Mouse (Mus musculus): ENCODE results near the gene Gm20388. TPM values are rescaled to one million over a fixed set of nuclear protein-coding genes. Genes with fewer than 3 reads are reported as not detected.

Gm20388 gene
- polyA plus RNA-seq, 1 experiment from 2014 or later: 3.6 TPM

- no peak for DNase-seq (ENCODE audit: low spot score)
- Histone ChIP-seq H3K4me1 (peaks cover 38% of the 10 kb centered on the region), H3K27me3 (replicated peaks; ENCODE audit: low read depth, poor library complexity, severe bottlenecking) (peaks cover 61% of the 10 kb centered on the region), H3K36me3 (replicated peaks) (no peaks in the 10 kb centered on the region), H3K9me3 (no peaks in the 10 kb centered on the region), H3K4me3 (no peak overlapping the region), H3K27ac (replicated peaks) (0 out of 2 replicates have a peak overlapping the region, but pooled peaks have one; percentile 16)
- 44% methylated on average over 7 of the region's 7 CpGs for WGBS
Measured at GRCm38 (mm10) chr8:120809050-120809449, 898.4 kb downstream of the Gm20388 start.

DNA sequence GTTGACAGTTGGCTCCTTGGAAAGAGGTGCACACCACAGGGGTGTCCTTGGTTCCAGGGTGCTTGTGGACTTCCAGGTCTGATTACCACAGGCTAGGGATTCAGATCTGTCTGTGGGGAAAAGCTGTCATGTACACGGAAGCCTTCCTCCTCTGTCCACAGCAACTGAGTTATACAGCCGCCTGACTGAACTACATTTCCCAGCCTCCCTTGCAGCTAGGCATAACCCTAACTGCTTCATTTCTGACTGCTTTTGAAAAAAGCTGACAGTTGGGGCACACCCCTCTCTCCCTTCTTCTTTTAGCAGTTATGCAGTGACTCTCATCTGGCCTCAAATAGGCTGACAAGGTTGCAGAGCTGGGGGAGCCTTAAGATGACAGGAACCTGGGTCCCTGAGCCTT lies 901.3 kb downstream of the Gm20388 start:
- 84% methylated on average over 2 of the region's 2 CpGs for WGBS
- Histone ChIP-seq H3K4me3 (no peak overlapping the region), H3K27ac (replicated peaks) (no peak overlapping the region), H3K9me3 (no peaks in the 10 kb centered on the region), H3K27me3 (replicated peaks; ENCODE audit: low read depth, poor library complexity, severe bottlenecking) (peaks cover 41% of the 10 kb centered on the region), H3K4me1 (peaks cover 35% of the 10 kb centered on the region), H3K36me3 (replicated peaks) (no peaks in the 10 kb centered on the region)
- DNase-seq (ENCODE audit: low spot score): no peak

DNA sequence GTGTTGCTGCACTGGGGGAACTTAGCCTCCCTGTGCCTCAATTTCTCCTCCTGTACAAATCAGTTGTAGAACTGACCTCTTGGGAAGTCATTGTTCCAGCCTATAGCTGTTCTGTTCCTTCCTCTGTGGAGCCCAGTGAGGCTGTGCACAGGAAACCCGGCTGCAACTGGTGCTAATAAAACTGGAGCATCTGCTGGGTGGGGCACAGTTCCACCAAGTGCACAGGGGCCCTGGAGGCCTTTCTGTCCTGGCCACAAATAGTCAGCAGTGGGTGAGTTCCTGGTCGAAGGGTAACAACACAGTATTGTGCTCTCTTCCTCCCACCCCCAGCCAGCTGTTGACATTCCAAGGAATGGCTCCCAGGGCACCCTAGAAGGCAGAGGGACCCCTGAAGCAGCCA lies 902.4 kb downstream of the Gm20388 start:
- H3K36me3 ChIP-seq (replicated peaks): no peaks in the 10 kb centered on the region
- no peak for DNase-seq (ENCODE audit: low spot score)
- H3K27me3 ChIP-seq (replicated peaks; ENCODE audit: low read depth, poor library complexity, severe bottlenecking): peaks cover 37% of the 10 kb centered on the region
- 65% methylated on average over 2 of the region's 2 CpGs for WGBS
- peaks cover 24% of the 10 kb centered on the region for H3K4me1 ChIP-seq
- H3K4me3 ChIP-seq: no peak overlapping the region
- H3K9me3 ChIP-seq: no peaks in the 10 kb centered on the region
- no peak overlapping the region for H3K27ac ChIP-seq (replicated peaks)

GRCm38 (mm10) chr8:120813839-120814238 lies 903.2 kb downstream of the Gm20388 start:
- Histone ChIP-seq H3K36me3 (replicated peaks) (no peaks in the 10 kb centered on the region), H3K4me3 (no peak overlapping the region), H3K4me1 (peaks cover 20% of the 10 kb centered on the region), H3K27me3 (replicated peaks; ENCODE audit: low read depth, poor library complexity, severe bottlenecking) (peaks cover 34% of the 10 kb centered on the region), H3K9me3 (no peaks in the 10 kb centered on the region), H3K27ac (replicated peaks) (no peak overlapping the region)
- no peak for DNase-seq (ENCODE audit: low spot score)
- WGBS: 72% methylated on average over 7 of the region's 7 CpGs

DNA sequence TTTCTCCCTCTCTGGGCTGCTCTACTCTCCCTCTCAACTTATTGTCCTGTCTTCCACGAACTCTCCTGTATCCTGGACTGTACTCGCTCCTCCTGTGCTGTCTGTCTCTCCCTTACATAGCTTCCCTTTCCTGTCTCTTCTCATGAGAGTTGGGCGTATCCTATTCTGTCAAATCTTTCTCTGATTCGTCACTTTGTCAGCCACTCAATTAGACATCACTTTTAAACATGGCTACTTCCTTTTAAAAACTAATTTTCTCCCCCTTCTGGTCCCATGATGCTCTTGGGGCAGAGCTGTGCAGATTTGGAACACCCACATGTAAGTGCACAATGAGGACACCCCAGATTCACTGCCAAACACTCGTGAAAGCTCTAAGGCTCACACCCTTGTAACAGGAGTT lies 905.7 kb downstream of the Gm20388 start:
- no peak for DNase-seq (ENCODE audit: low spot score)
- H3K9me3 ChIP-seq: no peaks in the 10 kb centered on the region
- peaks cover 35% of the 10 kb centered on the region for H3K27me3 ChIP-seq (replicated peaks; ENCODE audit: low read depth, poor library complexity, severe bottlenecking)
- peaks cover 28% of the 10 kb centered on the region for H3K4me1 ChIP-seq
- H3K4me3 ChIP-seq: no peak overlapping the region
- H3K36me3 ChIP-seq (replicated peaks): no peaks in the 10 kb centered on the region
- no peak overlapping the region for H3K27ac ChIP-seq (replicated peaks)
- WGBS: 79% methylated on average over 5 of the region's 5 CpGs

- DNase-seq (ENCODE audit: low spot score): no peak
Measured at GRCm38 (mm10) chr8:120819906-120820305, 909.3 kb downstream of the Gm20388 start.

DNA sequence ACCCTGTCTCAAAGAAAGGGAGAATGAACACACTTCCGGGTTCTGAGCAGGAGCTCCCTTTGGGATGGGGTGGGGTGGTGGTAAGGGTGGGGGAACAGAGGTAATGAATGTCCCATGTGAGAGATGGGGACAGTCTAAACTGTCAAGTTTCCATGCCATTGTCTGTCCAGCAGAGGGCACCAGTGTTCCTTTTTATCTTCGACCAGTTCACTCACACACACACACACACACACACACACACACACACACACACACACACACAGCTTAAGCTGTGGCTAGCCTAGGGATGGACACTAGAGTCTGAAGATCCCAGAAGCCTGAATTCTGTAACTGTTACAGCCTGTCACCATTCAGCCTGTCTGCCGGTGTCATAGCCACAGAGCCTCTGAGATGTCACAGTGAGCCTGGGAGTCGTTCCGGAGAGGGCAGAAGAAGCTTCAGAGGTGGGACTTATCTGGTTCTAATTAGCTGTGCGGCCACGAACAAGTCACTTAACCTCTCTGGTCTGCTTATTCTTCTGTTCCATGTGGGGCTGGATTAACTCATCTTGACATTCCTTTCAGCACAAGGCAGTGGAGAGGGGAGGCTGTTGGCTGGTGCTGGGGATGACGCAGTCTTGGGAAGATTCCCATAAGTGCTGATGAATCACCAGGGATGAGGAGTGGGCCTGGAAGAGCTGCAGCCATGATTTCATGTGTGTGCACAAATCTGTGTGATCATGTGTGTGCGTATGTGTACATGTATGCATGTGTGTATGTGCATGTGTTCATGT lies 910.9 kb downstream of the Gm20388 start:
- peaks cover 48% of the 10 kb centered on the region for H3K27me3 ChIP-seq (replicated peaks; ENCODE audit: low read depth, poor library complexity, severe bottlenecking)
- 30% methylated on average over 9 of the region's 9 CpGs for WGBS

More at GRCm38 (mm10) chr8:120819906-120820305, 909.3 kb downstream of the Gm20388 start:
- Histone ChIP-seq H3K4me1 (peaks cover 26% of the 10 kb centered on the region), H3K36me3 (replicated peaks) (no peaks in the 10 kb centered on the region), H3K27ac (replicated peaks) (no peak overlapping the region), H3K4me3 (no peak overlapping the region), H3K9me3 (no peaks in the 10 kb centered on the region), H3K27me3 (replicated peaks; ENCODE audit: low read depth, poor library complexity, severe bottlenecking) (peaks cover 32% of the 10 kb centered on the region)

DNA sequence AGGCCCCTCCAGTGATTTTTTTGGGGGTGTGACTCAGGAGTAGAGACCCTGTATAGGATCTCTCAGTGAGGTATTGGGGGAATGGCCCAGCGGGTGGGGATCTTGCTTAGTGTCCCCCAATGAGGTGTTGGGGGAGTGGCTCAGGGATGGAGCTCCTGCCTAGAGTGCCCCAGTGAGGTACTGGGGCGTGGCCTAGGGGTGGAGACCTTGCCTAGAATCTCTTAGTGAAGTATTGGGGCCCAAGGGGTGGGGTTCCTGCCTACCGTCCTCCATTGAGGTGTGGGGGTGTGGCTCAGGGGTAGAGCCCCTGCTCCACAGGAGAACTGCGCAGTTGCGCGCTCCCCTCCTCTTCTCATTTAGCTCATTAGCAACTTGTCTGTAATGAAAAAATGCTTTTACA lies 912.7 kb downstream of the Gm20388 start:
- H3K27ac ChIP-seq (replicated peaks): no peak overlapping the region
- H3K36me3 ChIP-seq (replicated peaks): no peaks in the 10 kb centered on the region
- no peak for DNase-seq (ENCODE audit: low spot score)
- peaks cover 42% of the 10 kb centered on the region for H3K4me1 ChIP-seq
- H3K27me3 ChIP-seq (replicated peaks; ENCODE audit: low read depth, poor library complexity, severe bottlenecking): peaks cover 56% of the 10 kb centered on the region
- no peaks in the 10 kb centered on the region for H3K9me3 ChIP-seq
- 45% methylated on average over 6 of the region's 6 CpGs for WGBS
- H3K4me3 ChIP-seq: no peak overlapping the region

More for the DNA sequence above, 910.9 kb downstream of the Gm20388 start:
- Histone ChIP-seq H3K27ac (replicated peaks) (no peak overlapping the region), H3K4me1 (peaks cover 30% of the 10 kb centered on the region), H3K36me3 (replicated peaks) (no peaks in the 10 kb centered on the region), H3K4me3 (no peak overlapping the region), H3K9me3 (no peaks in the 10 kb centered on the region)
- DNase-seq (ENCODE audit: low spot score): peak; percentile 76

GRCm38 (mm10) chr8:120823887-120824286 lies 913.2 kb downstream of the Gm20388 start:
- no peaks in the 10 kb centered on the region for H3K9me3 ChIP-seq
- H3K36me3 ChIP-seq (replicated peaks): no peaks in the 10 kb centered on the region
- peaks cover 45% of the 10 kb centered on the region for H3K4me1 ChIP-seq
- WGBS: 65% methylated on average over 8 of the region's 8 CpGs
- DNase-seq (ENCODE audit: low spot score): no peak
- peaks cover 61% of the 10 kb centered on the region for H3K27me3 ChIP-seq (replicated peaks; ENCODE audit: low read depth, poor library complexity, severe bottlenecking)
- no peak overlapping the region for H3K4me3 ChIP-seq
- no peak overlapping the region for H3K27ac ChIP-seq (replicated peaks)

- WGBS: 62% methylated on average over 7 of the region's 7 CpGs
- Histone ChIP-seq H3K4me3 (no peak overlapping the region), H3K9me3 (no peaks in the 10 kb centered on the region), H3K27me3 (replicated peaks; ENCODE audit: low read depth, poor library complexity, severe bottlenecking) (peaks cover 69% of the 10 kb centered on the region), H3K4me1 (peaks cover 44% of the 10 kb centered on the region), H3K36me3 (replicated peaks) (no peaks in the 10 kb centered on the region), H3K27ac (replicated peaks) (0 out of 2 replicates have a peak overlapping the region, but pooled peaks have one; percentile 15)
- no peak for DNase-seq (ENCODE audit: low spot score)
Measured at GRCm38 (mm10) chr8:120824638-120825037, 914.0 kb downstream of the Gm20388 start.

DNA sequence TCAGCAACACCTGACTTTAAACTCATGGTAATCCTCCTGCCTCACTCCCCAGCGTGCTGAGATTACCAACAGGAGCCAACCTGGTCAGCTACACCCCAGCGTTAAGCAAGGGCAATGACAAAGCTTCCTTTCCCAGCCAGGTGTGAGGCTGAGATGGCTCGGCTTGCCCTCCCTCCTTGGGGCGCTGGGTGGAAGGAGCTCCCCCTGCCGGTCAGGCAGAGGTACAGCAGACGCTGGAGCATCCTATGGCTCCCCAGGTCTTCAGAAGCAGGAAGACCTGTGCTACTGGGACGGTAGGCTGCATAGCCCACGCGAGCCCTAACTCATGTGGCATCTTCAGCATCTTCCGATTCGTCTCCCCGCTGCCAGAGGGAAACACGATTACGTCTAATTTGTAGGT lies 917.6 kb downstream of the Gm20388 start:
- Histone ChIP-seq H3K4me1 (peaks cover 50% of the 10 kb centered on the region), H3K9me3 (no peaks in the 10 kb centered on the region), H3K4me3 (no peak overlapping the region), H3K27me3 (replicated peaks; ENCODE audit: low read depth, poor library complexity, severe bottlenecking) (peaks cover 88% of the 10 kb centered on the region), H3K36me3 (replicated peaks) (no peaks in the 10 kb centered on the region), H3K27ac (replicated peaks) (peak overlapping the region; percentile 51)
- WGBS: 11% methylated on average over 14 of the region's 14 CpGs
- DNase-seq (ENCODE audit: low spot score): peak; percentile 75

DNA sequence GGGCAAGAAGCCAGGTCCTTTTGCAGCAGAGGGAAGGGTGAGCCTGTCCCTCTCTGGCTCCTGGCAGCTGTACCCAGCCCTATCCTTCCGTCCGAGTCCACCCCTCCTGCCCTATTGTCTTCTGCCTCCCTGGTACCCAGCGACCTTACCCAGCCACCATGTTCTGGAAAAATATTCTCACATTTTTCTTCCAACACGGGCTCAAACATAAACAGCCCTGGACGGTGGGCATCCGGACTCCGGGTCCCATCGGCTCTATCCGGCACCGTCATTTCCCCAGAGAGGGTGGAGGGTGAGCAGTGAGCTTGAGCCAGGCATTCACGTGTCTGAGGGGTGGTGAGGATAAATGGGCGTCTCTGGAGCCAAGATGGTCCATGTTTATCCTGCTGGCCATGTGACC lies 920.0 kb downstream of the Gm20388 start:
- Histone ChIP-seq H3K9me3 (no peaks in the 10 kb centered on the region), H3K4me3 (no peak overlapping the region), H3K27me3 (replicated peaks; ENCODE audit: low read depth, poor library complexity, severe bottlenecking) (peaks cover 99% of the 10 kb centered on the region), H3K4me1 (peaks cover 55% of the 10 kb centered on the region), H3K36me3 (replicated peaks) (no peaks in the 10 kb centered on the region), H3K27ac (replicated peaks) (no peak overlapping the region)
- WGBS: 85% methylated on average over 12 of the region's 12 CpGs
- no peak for DNase-seq (ENCODE audit: low spot score)

- no peaks in the 10 kb centered on the region for H3K36me3 ChIP-seq (replicated peaks)
- peaks cover 99% of the 10 kb centered on the region for H3K27me3 ChIP-seq (replicated peaks; ENCODE audit: low read depth, poor library complexity, severe bottlenecking)
- WGBS: 47% methylated on average over 14 of the region's 14 CpGs
- peak overlapping the region; percentile 59; the same call in 1 of the 2 replicates for H3K27ac ChIP-seq (replicated peaks)
- H3K4me1 ChIP-seq: peaks cover 55% of the 10 kb centered on the region
- no peaks in the 10 kb centered on the region for H3K9me3 ChIP-seq
- DNase-seq (ENCODE audit: low spot score): no peak
- 0 out of 2 replicates have a peak overlapping the region, but pooled peaks have one; percentile 15 for H3K4me3 ChIP-seq
Measured at GRCm38 (mm10) chr8:120832022-120832421, 921.4 kb downstream of the Gm20388 start.

All from embryonic facial prominence, embryonic 10.5 days (tissue).